Mouse (Mus musculus) left cerebral cortex, postnatal 25 days (tissue): ENCODE measurements around the gene Pcp4l1. TPM values are rescaled to one million over a fixed set of nuclear protein-coding genes. Genes with fewer than 3 reads are reported as not detected.

ENCODE experiments used
- DNase-seq, 2 experiments: peaks; one replicate each; pipeline ENCODE4 v3.0.0; 2022; ENCODE audit warnings: low spot score in 2 of 2, mixed read lengths in 1 of 2
- intact Hi-C: fragments of 180-260 bp; cut with DNase I; formaldehyde crosslinking; loops from one replicate; pipeline ENCODE4 v1.15.1; 2025
- total RNA-seq, 2 experiments: library from RNA; stranded (reverse); gene quantifications; 2 replicates each; pipeline ENCODE4 v1.2.3; 2021

Gene Pcp4l1
- total RNA-seq, 2 experiments from 2014 or later, result 70.0 to 130 TPM

DNA sequence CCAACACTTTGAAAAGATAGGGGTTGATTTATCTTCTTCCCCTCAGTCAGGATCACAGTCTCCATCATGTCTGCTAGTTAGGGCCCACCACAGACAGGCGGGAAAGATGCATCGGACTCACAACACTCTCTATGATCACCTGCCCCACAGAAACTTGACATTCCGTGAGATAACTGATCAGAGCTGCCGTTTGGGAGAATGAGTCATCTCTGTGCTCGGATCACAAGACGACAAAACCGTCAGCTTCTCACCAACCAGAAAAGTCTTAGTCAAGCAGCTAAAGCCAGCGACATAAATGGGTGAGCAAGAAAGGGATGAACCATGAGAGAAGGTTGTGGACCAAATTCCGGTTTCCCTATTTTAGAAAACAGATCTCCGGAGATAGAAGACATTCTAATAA lies 3.8 kb downstream of the Pcp4l1 start:
- intact Hi-C loops, result no loop called here

DNA sequence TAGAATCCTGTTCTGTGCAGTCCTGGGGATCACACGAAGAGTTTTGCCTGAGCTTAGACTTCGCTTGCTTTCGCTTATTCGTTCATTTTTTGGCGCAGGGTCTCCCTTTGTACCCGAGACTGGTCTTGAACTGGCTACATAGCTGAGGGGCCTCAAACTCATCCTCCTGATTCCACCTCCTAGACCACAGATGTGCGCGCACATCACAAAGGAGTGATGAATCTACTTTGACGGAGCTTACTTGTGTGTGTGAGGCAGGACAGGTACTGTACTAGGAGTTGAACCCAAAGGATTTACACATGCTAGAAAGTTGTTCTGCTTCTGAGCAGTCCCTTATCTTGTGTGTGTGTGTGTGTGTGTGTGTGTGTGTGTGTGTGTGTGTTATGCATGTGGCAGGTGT lies 5.2 kb downstream of the Pcp4l1 start:
- intact Hi-C loops, result no loop called here
- no peak for DNase-seq

More for the DNA sequence above, 3.8 kb downstream of the Pcp4l1 start:
- no peak for DNase-seq

DNA sequence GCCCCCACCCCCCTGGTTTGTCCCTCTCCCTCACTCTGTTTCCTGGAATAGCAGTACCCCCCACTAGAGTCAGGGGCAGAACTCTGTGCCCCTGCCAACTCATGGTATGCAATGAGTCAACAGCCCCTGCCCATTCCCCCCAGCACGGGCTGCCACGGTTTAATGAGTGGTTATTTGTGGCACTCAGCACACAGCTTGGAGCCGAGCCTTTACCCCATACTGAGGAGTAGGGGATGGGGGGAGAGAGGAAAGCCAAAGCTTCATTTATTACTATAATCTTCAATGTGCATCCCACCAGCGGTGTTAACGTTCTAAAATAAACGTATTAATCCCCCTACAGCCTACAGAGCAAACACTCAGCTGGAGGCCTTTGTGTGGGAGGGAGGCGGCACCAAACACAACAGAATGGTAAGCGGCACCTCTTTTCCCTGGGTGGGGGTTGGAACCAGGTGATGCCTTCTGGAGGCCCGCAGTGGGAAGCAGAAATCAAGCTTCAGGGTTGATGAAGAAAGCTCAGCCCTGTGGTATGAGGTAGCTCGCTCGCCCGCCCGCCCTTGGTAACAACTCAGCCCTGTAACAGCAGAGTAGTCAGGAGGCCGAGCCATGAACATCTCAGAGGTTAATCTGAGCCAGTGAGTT lies 6.5 kb downstream of the Pcp4l1 start:
- intact Hi-C loops, result no loop called here

DNA sequence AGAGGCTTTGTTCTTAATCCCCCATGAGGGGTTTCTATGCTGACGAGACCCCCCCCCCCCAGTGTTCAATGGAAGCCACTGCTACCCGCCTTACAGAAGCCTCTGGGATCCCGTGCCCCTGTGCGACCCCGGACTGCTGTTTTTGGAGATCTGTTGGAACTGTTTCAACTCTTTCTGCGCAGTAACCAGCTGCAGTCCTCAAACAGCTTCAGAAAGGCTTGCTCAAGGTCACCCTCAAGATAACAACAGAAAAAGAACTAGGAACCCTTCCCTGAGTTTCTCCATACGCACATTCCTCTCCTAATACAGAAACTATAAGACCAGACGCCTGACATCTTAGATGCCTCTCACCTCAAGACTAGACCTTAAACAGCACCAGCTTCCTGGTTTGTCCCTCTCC lies 7.0 kb downstream of the Pcp4l1 start:
- intact Hi-C loops, result no loop called here
- DNase-seq, result no peak

More for the DNA sequence above, 6.5 kb downstream of the Pcp4l1 start:
- DNase-seq, result no peak

DNA sequence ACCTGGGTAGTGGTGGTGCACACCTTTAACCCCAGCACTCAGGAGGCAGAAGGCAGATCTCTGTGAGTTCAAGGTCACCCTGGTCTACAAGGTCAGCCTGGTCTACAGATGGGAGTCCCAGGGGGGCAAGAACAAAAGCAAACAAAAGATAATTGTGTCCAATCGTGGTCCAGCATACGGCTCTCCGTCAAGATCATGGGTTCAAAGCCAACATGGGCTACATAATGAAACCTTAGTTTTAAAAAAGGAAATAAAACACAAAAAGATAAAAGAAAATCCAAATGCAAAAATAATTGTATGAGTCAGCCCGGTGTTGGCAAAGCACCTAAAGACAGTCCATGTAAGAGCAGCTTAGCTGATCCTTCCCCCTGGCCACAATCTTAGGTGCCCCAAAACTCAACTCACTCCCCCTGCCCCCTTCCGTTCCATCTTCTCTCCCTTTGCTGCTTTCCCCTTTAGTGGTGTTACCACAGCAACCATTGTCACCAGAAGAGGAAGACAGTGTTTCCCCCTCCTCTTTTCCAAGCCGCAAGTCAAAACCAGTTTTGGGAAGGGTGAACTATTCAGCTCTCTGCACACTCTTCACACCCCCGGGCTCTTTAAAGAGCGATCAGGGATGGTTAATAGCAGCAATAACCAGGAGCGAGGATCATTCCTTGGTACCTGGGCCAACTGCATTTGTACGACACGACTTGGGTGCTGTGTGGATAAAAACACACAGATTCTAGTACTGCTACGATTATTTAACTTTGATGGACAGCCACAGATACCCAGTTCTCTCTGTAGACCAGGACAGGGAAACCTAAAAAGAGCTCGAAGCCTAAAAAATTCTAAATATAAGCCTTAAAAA lies 8.0 kb downstream of the Pcp4l1 start:
- DNase-seq, result no peak
- intact Hi-C loops, result no loop called here

DNA sequence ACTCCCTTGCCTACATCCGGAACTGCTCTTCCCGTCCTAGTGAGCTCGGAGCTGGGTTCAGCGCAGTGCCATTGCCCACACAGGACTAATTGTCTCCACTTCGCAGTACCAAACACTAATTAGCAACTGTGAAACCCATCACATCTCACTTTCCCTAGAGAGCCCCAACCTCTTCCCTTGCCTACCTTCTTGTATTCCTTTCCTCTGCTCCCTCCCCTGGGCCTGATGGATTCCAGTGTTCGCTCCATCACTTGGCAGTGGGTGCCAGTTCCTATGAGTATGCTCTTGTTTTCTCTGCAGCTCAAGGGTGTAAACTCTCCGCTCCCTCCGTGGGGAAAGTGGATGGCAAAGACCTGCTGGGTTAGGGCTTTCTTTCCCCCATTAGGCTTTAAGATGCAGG lies 10.4 kb downstream of the Pcp4l1 start:
- intact Hi-C loops, result no loop called here
- no peak for DNase-seq

DNA sequence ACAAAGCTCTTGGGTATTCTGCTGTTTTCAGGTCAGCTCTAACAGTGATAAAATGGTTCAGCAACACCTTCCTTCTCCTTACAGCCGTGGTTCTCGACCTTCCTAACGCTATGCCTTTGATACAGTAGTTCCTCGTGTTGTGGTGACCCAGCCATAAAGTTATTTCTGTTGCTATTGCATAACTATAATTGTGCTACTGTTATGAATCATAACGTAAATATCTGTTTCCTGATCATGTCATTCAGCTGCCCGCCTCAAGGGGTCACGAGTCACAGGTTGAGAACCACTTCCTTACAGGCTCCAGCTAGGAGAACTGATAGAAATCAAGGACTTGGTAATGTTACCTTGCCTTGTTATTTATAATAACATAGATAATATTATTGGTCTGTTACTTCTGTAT lies 11.8 kb downstream of the Pcp4l1 start:
- no peak for DNase-seq

DNA sequence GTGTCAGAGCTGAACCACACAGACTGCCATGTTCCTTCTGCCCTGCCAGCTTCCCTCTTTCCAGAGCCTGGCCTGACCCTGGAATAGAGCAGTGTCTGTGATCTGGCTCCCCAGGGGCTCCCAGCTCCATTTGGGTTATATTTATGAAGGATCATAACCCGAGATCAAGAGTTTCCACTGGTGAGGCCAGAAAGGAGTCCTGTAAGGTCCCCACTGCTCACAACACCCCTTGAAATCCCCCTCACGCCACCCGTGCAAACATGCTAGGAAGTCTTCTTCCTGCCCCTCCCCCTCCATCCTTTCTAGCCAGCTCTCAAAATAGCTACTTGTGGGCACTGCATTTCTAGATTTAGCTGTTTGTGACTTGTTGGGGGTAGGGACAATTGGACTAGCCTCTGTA lies 12.4 kb downstream of the Pcp4l1 start:
- intact Hi-C loops, result no loop called here
- no peak for DNase-seq

More for the DNA sequence above, 11.8 kb downstream of the Pcp4l1 start:
- intact Hi-C loops, result no loop called here

DNA sequence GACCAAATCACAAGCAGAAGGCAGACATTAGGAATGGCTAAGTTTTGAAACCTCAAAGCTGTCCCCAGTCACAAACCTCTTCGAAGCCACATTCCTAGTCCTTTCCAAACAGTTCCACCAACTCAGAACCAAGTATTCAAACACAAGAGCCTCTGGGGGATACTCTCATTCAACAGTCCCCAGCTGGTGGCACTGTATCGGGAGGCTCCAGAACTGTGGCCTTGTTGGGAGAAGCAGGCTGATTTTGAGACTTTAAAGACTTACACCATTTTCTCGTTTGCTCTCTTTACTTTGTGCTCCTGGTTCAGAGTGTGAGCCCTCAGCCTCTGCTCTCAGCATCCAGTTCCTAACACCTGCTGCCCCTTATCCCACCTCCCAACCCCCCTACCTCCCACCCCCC lies 13.0 kb downstream of the Pcp4l1 start:
- DNase-seq, result no peak
- intact Hi-C loops, result no loop called here

DNA sequence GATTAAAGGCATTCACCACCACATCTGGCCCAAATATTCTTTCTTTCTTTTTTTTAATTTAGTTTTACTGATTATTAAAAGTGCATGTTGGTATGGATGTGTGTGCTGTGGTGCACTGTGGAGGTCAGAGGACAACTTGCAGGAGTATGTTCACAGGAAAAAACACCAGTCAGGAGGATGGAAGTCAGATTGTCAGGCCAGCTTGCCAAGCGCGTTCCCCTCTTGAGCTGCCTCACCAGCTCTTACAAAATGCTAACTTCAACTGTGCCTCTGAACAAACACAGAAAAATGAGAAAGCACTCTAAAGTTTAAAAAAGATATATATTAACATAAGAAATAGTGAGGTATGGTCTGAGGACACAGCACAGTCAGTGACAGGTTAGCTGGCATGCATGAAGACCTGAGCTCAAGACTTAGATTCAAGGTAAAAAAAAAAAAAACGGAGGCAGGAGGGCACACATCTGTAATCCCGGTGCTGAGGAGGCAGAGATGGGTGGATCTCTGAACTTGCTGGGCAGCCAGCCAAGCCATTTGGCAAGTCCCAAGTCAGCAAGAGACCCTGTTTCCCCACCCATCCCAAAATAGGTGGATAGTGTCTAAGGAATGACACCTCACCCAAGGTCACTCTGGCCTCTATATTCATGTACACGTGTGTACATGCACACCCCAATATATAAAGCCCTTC lies 16.4 kb downstream of the Pcp4l1 start:
- intact Hi-C loops, result loop anchor here (10.0 kb wide), 1 partner anchor 265 kb away; no protein-coding TSS in a partner anchor
- DNase-seq, result no peak

DNA sequence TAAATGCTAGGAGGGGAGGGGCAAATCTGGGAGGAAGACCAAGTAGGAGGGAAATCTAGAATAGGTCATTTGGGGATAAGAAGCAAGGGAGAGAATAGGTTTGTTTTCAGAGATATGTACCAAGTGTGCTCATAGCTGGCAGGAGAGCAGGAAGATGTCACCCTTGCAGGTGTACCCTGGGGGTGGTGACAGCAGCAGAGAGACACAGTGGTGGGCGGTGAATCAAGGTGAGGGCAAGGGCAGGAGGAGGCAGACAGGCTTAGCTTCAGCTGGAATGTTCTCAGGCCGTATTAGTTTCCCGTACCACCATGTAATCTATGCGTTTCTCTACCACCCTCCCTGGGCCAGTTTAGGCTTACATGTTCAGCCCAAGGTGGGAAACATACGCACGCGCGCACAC lies 23.3 kb downstream of the Pcp4l1 start:
- intact Hi-C loops, result loop anchor here (10.0 kb wide), 1 partner anchor 272 kb away; no protein-coding TSS in a partner anchor
- DNase-seq, result no peak

DNA sequence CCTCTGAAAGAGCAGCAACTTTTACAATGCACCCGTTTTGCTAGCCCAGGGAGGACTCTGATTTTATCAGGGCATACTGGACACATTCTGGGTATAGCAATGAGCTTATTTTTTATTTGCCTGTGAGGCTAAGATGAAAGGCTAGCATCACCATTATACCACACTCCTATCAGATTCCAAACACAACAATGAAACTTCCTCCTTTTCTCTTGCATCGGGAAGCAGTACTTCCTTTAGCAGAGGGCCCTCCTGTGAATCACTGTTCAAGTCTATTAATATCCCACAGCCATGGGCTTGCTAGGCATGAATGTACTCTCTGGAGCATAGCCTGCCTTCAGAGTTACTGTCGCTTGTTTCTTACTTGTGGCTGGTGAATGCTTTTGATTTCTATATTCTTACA lies 24.9 kb downstream of the Pcp4l1 start:
- peak in 1 of 2 experiments; percentile 32 for DNase-seq
- intact Hi-C loops, result loop anchor here (10.0 kb wide), 1 partner anchor 274 kb away; no protein-coding TSS in a partner anchor

DNA sequence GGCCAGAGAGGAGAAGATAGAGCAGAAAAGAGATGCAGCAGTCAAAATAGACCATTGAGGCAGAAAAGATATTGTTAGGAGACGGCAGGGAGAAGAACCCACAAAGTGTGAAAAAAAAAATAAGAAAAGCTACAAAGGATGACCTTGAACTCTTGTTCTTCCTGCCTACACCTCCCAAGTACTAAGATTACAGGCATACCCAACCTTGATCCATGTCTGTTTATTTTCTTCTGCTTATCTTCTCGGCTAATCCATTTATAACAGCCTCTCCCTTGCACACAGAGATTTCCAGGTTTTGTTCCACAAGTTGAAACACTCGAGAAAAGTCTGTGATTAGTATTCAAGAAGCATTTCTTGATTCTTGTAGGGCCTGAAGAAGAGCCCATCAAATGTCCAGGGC lies 26.2 kb downstream of the Pcp4l1 start:
- no peak for DNase-seq
- intact Hi-C loops, result loop anchor here (10.0 kb wide), 1 partner anchor 275 kb away; no protein-coding TSS in a partner anchor

DNA sequence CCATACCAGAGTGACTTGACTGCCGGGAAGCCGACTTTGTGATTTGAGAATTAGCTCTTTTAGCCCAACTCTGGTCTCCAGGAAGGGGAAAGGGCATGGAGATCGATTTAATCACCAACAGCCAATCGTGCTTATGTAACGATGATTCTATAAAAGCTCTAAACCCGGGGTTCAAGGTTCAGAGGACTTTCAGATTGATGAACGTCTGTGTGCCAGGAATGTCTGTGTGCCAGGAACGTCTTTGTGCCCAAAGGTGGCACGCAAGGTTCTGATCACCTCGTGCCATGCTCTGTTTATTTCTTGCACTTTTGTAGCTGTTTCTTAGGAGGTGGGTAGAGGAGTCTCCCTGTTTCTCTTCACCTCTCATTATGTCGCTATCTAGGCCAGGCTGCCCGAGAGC lies 27.2 kb downstream of the Pcp4l1 start:
- intact Hi-C loops, result no loop called here
- no peak for DNase-seq

DNA sequence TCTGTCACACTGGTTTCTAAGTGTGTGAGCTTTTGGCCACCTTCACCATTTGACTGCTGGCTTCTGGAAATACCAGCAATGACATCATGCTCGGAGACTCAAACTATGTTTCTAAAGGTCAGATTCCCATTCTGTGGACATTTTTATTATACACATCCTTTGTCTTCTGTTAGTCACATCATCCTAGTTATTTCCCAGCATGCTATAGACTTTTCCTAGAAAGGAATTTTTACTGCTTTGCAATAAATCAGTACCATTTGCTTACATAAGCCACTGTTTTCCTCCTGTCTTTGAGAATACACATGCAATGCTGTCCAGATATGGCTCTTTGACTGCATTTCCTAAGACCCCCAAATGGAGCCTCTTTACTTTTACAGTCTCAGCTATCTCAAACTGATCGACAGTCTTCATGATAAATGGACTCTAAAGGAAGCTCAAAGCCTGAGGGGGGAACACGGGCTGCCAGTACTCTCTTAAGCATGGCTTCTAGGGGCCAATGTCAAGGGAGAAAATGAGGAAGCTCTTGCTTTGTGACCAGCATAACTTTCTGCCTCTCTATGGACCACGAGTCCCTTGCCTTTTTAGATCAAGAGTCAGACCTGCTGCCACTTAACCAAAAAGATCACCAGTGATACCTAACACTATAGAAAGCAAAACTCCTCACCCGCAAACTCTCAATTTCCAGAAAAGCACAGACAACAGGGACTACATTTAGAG lies 30.3 kb downstream of the Pcp4l1 start:
- DNase-seq, result no peak
- intact Hi-C loops, result loop anchor here (2.0 kb wide), 1 partner anchor 55 kb away; no protein-coding TSS in a partner anchor

DNA sequence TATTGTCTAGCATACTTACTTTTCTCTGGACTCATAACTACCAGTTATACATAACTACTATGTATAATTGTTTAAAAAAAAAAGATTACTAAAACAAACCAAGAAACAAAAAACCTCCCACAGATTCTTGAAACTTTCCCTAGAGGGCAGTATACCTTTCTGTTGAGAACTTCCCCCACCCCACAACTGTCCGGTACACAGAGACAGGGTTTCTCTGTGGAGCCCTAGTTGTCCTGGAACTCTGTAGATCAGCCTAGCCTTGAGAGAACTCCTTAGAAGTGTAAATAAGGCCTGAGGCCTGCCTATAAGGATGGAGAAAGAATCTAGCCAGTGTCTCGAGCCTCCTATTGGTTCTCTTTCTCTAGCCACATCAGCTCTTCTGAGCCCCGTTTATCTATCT lies 31.8 kb downstream of the Pcp4l1 start:
- intact Hi-C loops, result loop anchor here (2.0 kb wide), 1 partner anchor 57 kb away; no protein-coding TSS in a partner anchor
- DNase-seq, result no peak

DNA sequence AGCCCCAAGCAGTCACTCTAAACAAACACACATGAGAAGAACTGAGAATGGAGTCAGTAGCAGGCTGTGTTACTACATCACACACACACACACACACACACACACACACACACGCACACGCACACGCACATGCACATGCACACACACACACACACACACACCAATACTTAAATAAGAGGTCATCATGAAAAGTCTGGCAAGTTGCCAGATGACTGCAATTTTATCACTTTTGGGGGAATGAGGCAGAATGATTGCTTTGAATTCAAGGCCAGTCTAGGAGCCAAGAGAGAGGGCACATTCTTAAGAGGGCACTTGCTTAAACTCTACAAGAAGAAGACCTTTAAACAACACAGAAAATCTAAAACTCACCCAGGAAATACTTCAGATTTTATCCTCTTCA lies 33.5 kb downstream of the Pcp4l1 start:
- intact Hi-C loops, result no loop called here
- no peak for DNase-seq

DNA sequence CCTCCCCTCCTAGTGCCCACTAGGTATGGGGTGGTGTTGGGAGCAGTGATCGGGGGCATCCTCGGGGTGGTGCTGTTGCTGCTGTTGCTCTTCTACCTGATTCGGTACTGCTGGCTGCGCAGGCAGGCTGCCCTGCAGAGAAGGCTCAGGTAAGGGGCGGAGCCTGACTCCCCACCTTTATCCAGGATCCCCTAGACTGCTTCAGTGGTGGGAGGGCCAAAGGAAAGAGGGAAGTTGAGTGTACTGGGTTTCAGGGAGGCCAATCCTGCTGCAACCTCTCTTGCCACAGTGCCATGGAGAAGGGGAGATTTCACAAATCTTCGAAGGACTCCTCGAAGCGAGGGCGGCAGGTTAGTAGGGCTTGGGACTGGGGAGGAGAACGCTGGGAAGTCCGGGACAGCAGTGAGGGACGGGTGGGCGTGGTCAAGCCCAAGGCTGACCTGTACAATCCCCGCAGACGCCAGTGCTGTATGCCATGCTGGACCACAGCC lies 36.5 kb downstream of the Pcp4l1 start:
- intact Hi-C loops, result no loop called here
- DNase-seq, result no peak

DNA sequence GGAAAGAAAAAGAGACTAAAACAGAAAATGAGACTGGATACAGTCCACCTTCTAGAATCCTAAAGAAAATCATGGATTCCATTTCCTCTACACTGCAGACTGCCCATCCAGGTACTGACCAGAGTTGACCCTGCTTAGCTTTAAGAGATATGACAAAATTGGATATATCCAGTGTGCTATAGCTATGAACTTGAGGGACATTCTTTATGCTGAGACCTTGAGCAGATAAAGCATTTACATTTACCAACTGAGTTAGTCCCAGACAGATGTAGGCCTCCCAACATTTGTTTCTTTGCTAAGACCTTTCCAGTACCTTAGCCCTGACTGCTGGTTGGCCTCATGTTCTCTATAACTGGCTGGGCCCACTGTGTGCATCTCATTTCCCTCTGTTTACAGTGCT lies 38.1 kb downstream of the Pcp4l1 start:
- DNase-seq, result no peak
- intact Hi-C loops, result no loop called here
